Comparison of ENCODE assay signal across 10 mouse cellular contexts in the genomic region with DNA sequence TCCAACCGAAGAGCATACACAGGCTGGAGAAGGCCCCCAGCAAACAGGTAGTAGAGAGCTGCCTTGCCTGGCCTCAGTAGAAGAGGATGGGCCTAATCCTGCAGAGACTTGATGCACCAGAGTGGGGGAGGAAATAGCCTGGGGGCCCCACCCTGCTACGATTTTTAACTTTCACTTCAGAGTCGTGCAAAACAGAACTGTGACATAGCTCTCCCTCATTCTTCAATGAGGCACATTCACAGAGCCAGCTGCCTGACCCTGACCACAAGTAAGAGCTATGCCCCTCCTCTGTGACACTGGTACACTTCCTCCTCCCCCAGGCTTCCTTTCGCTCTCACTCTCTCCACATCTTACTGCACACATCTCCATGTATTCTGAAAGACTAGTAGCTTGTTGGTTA. TPM values are rescaled to one million over a fixed set of nuclear protein-coding genes. Genes with fewer than 3 reads are reported as not detected.
DNase-seq lines count a peak whose midpoint lies in the region; TF ChIP-seq lines count a peak whose summit lies in the region.
"Had no signal": no experiment of that assay in that cellular context is flagged by ENCODE, and none has a peak within 500 bp of the region (broad histone marks: within the 10 kb centered on the region; RNA-seq: fewer than 3 reads in every experiment).

No protein-coding gene starts in this region.

- peaks cover 0 to 2% of the 10 kb centered on the region in 2 experiments for H3K36me3 ChIP-seq in CH12.LX (replicated peaks in 1 of 2; ENCODE audit: control insufficient read depth in 1 of 2, insufficient read depth in 1 of 2, low read length in 1 of 2)
- H3K36me3 ChIP-seq in limb, embryonic 10.5 days = no peaks in the 10 kb centered on the region
- H3K36me3 ChIP-seq: intestine, embryonic 15.5 days had no signal

- DNase-seq in adrenal gland, postnatal 14 days = peak; percentile 14
- DNase-seq in adrenal gland, adult 8-10 months = no peak
- peak; percentile 72 for DNase-seq in CH12.LX (ENCODE audit: extremely low read depth)
- DNase-seq in limb, embryonic 10.5 days (ENCODE audit: low spot score) = peak; percentile 18
- peak; percentile 33 to 66 for DNase-seq in spleen, postnatal 4 days (ENCODE audit: low spot score in 2 of 2)
- no peak for DNase-seq in left cerebral cortex, adult 8-10 months (ENCODE audit: low spot score in 2 of 2)
- no peak for DNase-seq in ovary, adult 18-20 months (ENCODE audit: low spot score)
- no peak for DNase-seq in ovary, postnatal 10 days (ENCODE audit: low spot score)

- H3K9me3 ChIP-seq in CH12.LX (replicated peaks; ENCODE audit: low read length) = no peaks in the 10 kb centered on the region
- no peaks in the 10 kb centered on the region for H3K9me3 ChIP-seq in limb, embryonic 10.5 days (replicated peaks)
- H3K9me3 ChIP-seq: intestine, embryonic 15.5 days had no signal

- TF ChIP-seq RAD21 in CH12.LX (IDR thresholded peaks at IDR 0.05; ENCODE audit: low read depth, low read length) = no peak

- TF ChIP-seq EP300 in CH12.LX (IDR thresholded peaks at IDR 0.05; ENCODE audit: low read length) = peak; percentile 42; the same call in 1 of the 2 replicates

- peak overlapping the region in 1 of 3 experiments; percentile 17 for H3K4me3 ChIP-seq in CH12.LX (replicated peaks in 1 of 3; ENCODE audit: low read depth in 2 of 3, low read length in 2 of 3, poor library complexity in 1 of 3)
- no peak overlapping the region for H3K4me3 ChIP-seq in limb, embryonic 10.5 days
- H3K4me3 ChIP-seq: erythroblast, embryonic 14.5 days; intestine, embryonic 15.5 days had no signal

- H3K9ac ChIP-seq in CH12.LX (ENCODE audit: insufficient read depth, low read depth) = no peak overlapping the region
- H3K9ac ChIP-seq: intestine, embryonic 15.5 days had no signal

- H3K4me1 ChIP-seq in CH12.LX (ENCODE audit: control insufficient read depth in 1 of 2, insufficient read depth in 2 of 2) = peaks cover 13 to 28% of the 10 kb centered on the region in 2 experiments
- H3K4me1 ChIP-seq in limb, embryonic 10.5 days = no peaks in the 10 kb centered on the region; the same call in 1 of the 2 replicates

- no peak for TF ChIP-seq POLR2A in CH12.LX (IDR thresholded peaks at IDR 0.05; ENCODE audit: low read depth, low read length)

- 71% methylated on average over 4 of the region's 4 CpGs for WGBS in limb, embryonic 10.5 days

- peak overlapping the region; percentile 74 for H3K4me2 ChIP-seq in CH12.LX (ENCODE audit: insufficient read depth, low read depth, poor library complexity, severe bottlenecking)
- H3K4me2 ChIP-seq: intestine, embryonic 15.5 days had no signal

- in situ Hi-C loops in CH12.LX (cut with MboI; ENCODE audit: low pct_ligation_motif_present, low pct_unique_long_range_greater_than_20kb, low sequenced_read_pairs) = no loop called here

- dilution Hi-C loops in CH12.LX (cut with MboI; ENCODE audit: extremely low pct_ligation_motif_present, extremely low pct_unique_long_range_greater_than_20kb, low sequenced_read_pairs) = no loop called here

- TF ChIP-seq CTCF in CH12.LX (conservative IDR thresholded peaks at IDR 0.05 in 1 of 2, IDR thresholded peaks at IDR 0.05 in 1 of 2; ENCODE audit: low read depth in 2 of 2, low read length in 2 of 2) = no peak

- no peaks in the 10 kb centered on the region for H3K27me3 ChIP-seq in CH12.LX (replicated peaks)
- no peaks in the 10 kb centered on the region for H3K27me3 ChIP-seq in limb, embryonic 10.5 days (ENCODE audit: low read depth, poor library complexity, severe bottlenecking)
- H3K27me3 ChIP-seq: intestine, embryonic 15.5 days had no signal

- H3K79me2 ChIP-seq in CH12.LX (replicated peaks; ENCODE audit: control insufficient read depth, extremely low read depth, insufficient read depth, poor library complexity, severe bottlenecking) = no peaks in the 10 kb centered on the region

- H3K27ac ChIP-seq in CH12.LX (ENCODE audit: insufficient read depth, low read depth) = no peak overlapping the region
- H3K27ac ChIP-seq in limb, embryonic 10.5 days = no peak overlapping the region
- H3K27ac ChIP-seq: intestine, embryonic 15.5 days had no signal

TF ChIP-seq in CH12.LX, 34 proteins besides CTCF, POLR2A, EP300 and RAD21:
- TF ChIP-seq JUND (conservative IDR thresholded peaks at IDR 0.05; ENCODE audit: low read depth, low read length) (no peak), ETS1 (conservative IDR thresholded peaks at IDR 0.05; ENCODE audit: low read depth, low read length) (peak; percentile 43; the same call in 1 of the 2 replicates), MYC (IDR thresholded peaks at IDR 0.05; ENCODE audit: low read depth, low read length) (no peak), TCF12 (IDR thresholded peaks at IDR 0.05; ENCODE audit: low read depth, low read length) (0 out of 2 replicates have a peak, but pooled peaks have one; percentile 10), MAFK (IDR thresholded peaks at IDR 0.05; ENCODE audit: insufficient replicate concordance, low read length) (no peak), ZMIZ1 (IDR thresholded peaks at IDR 0.05; ENCODE audit: low read depth, low read length) (no peak), POLR2AphosphoS2 (IDR thresholded peaks at IDR 0.05; ENCODE audit: low read depth, low read length) (no peak), GABPA (IDR thresholded peaks at IDR 0.05; ENCODE audit: insufficient replicate concordance, low read depth, low read length) (no peak), NRF1 (IDR thresholded peaks at IDR 0.05; ENCODE audit: low read depth, low read length) (no peak), CHD1 (IDR thresholded peaks at IDR 0.05; ENCODE audit: low read depth, low read length) (no peak), PAX5 (IDR thresholded peaks at IDR 0.05; ENCODE audit: low read length) (no peak), RCOR1 (conservative IDR thresholded peaks at IDR 0.05; ENCODE audit: low read depth, low read length) (no peak), BHLHE40 (IDR thresholded peaks at IDR 0.05; ENCODE audit: low read depth, low read length) (peak; percentile 43; the same call in 1 of the 2 replicates), NELFE (IDR thresholded peaks at IDR 0.05; ENCODE audit: low read depth, low read length) (no peak), USF2 (conservative IDR thresholded peaks at IDR 0.05; ENCODE audit: low read depth, low read length) (no peak), MAZ (IDR thresholded peaks at IDR 0.05; ENCODE audit: low read depth, low read length) (0 out of 2 replicates have a peak, but pooled peaks have one; percentile 27), SMC3 (IDR thresholded peaks at IDR 0.05; ENCODE audit: low read depth, low read length) (no peak), KAT2A (IDR thresholded peaks at IDR 0.05; ENCODE audit: insufficient replicate concordance, low read length) (no peak), ZC3H11A (IDR thresholded peaks at IDR 0.05; ENCODE audit: low read depth, low read length) (no peak), ELF1 (IDR thresholded peaks at IDR 0.05; ENCODE audit: low read depth, low read length) (peak; percentile 29; the same call in 1 of the 2 replicates), SIN3A (IDR thresholded peaks at IDR 0.05; ENCODE audit: low read length) (no peak), CHD2 (IDR thresholded peaks at IDR 0.05; ENCODE audit: low read length) (no peak), ZNF384 (IDR thresholded peaks at IDR 0.05; ENCODE audit: low read depth, low read length) (no peak), HCFC1 (IDR thresholded peaks at IDR 0.05; ENCODE audit: low read depth, low read length) (no peak), JUN (IDR thresholded peaks at IDR 0.05; ENCODE audit: insufficient read depth, low read depth, low read length) (no peak), IRF4 (IDR thresholded peaks at IDR 0.05; ENCODE audit: low read depth, low read length) (peak; percentile 60; the same call in 1 of the 2 replicates), UBTF (IDR thresholded peaks at IDR 0.05; ENCODE audit: low read depth, low read length) (no peak)
TF ChIP-seq in CH12.LX: peak in this region for 6.

RNA-seq across cellular contexts. Expression of a gene that starts 14.2 kb away (rescaled TPM):
- total RNA-seq in adrenal gland, postnatal 14 days (2021) = 48.1 and 49.2 TPM in 2 replicates
- 10 to 100 TPM in 3 of 4 experiments, 1 to 10 TPM in 1; 9.4 to 17.0 (median 12.6) TPM for total RNA-seq in adrenal gland, adult 8-10 months (2022)
- total RNA-seq in CH12.LX (2012; rRNA removed) (16.4 and 18.7 TPM in 2 replicates), CH12.LX (2014; rRNA removed) (14.3 and 15.1 TPM in 2 replicates)
- polyA plus RNA-seq in CH12.LX (2012; ENCODE audit: insufficient read length, low read depth) = 54.9 and 57.0 TPM in 2 replicates
- 63.2 and 63.7 TPM in 2 replicates for polyA plus RNA-seq in limb, embryonic 10.5 days (2016; fragmentation: Nextera tagmentation; extraction: Ambion mirVana)
- total RNA-seq in left cerebral cortex, adult 8-10 months (2022) = 10 to 100 TPM; 20.7 to 25.3 (median 21.6) TPM

Comparison
In these comparisons a context has a peak if more than half of its experiments do, and no peak if none do; other contexts are left out.
1. DNase-seq: peak in adrenal gland, postnatal 14 days (single experiment), CH12.LX (single experiment), limb, embryonic 10.5 days (single experiment) and spleen, postnatal 4 days (2 of 2); none in adrenal gland, adult 8-10 months (single experiment), left cerebral cortex, adult 8-10 months (0 of 2), ovary, adult 18-20 months (single experiment) and ovary, postnatal 10 days (single experiment).